21 mouse cellular contexts compared by ENCODE assay signal in genomic region chr11:3494857-3495256, GRCm38 (mm10). TPM values are rescaled to one million over a fixed set of nuclear protein-coding genes. Genes with fewer than 3 reads are reported as not detected.
DNase-seq lines count a peak whose midpoint lies in the region; ATAC-seq and TF ChIP-seq lines count a peak whose summit lies in the region.
"Had no signal": no experiment of that assay in that cellular context is flagged by ENCODE, and none has a peak within 500 bp of the region (broad histone marks: within the 10 kb centered on the region; RNA-seq: fewer than 3 reads in every experiment).

No protein-coding gene starts in this region.

- H3K9ac ChIP-seq in heart, embryonic 12.5 days = no peak overlapping the region
- no peak overlapping the region for H3K9ac ChIP-seq in liver, postnatal 0 days (replicated peaks)
- H3K9ac ChIP-seq in embryonic facial prominence, embryonic 12.5 days = no peak overlapping the region; the same call in 1 of the 2 replicates
- no peak overlapping the region for H3K9ac ChIP-seq in stomach, embryonic 15.5 days
- H3K9ac ChIP-seq: limb, embryonic 15.5 days; midbrain, embryonic 12.5 days had no signal

- no peak for TF ChIP-seq EP300 in liver, postnatal 0 days (IDR thresholded peaks at IDR 0.05; ENCODE audit: low read depth)

- no peak for DNase-seq in heart, embryonic 10.5 days (ENCODE audit: low spot score)
- peak; percentile 10 for DNase-seq in liver, postnatal 0 days
- no peak for DNase-seq in liver
- no peak for DNase-seq in right cerebral cortex, postnatal 36 days (ENCODE audit: low spot score in 2 of 2)
- DNase-seq in adrenal gland, postnatal 36 days = no peak
- DNase-seq: adrenal gland, postnatal 25 days; gastrocnemius, adult 2 months; heart, adult 18-20 months; heart, postnatal 10 days; kidney, postnatal 14 days; lung, adult 2 months; lung, postnatal 4 days; thymus, adult 2 months had no signal

- no peak overlapping the region for H3K4me3 ChIP-seq in heart, embryonic 10.5 days
- H3K4me3 ChIP-seq in heart, embryonic 12.5 days = no peak overlapping the region
- H3K4me3 ChIP-seq in liver, postnatal 0 days (ENCODE audit: low read depth, low read length) = no peak overlapping the region
- no peak overlapping the region for H3K4me3 ChIP-seq in embryonic facial prominence, embryonic 12.5 days
- H3K4me3 ChIP-seq in stomach, embryonic 15.5 days (replicated peaks) = no peak overlapping the region
- H3K4me3 ChIP-seq: gastrocnemius, adult 2 months; left cerebral cortex, adult 2 months; limb, embryonic 15.5 days; midbrain, embryonic 12.5 days had no signal

- H3K4me2 ChIP-seq in heart, embryonic 12.5 days = no peak overlapping the region
- no peak overlapping the region for H3K4me2 ChIP-seq in liver, postnatal 0 days (ENCODE audit: low read depth, low read length)
- no peak overlapping the region for H3K4me2 ChIP-seq in embryonic facial prominence, embryonic 12.5 days (replicated peaks)
- H3K4me2 ChIP-seq in stomach, embryonic 15.5 days = no peak overlapping the region
- H3K4me2 ChIP-seq: limb, embryonic 15.5 days; midbrain, embryonic 12.5 days had no signal

- peak overlapping the region; percentile 49 for H3K27ac ChIP-seq in heart, embryonic 10.5 days
- H3K27ac ChIP-seq in heart, embryonic 12.5 days (ENCODE audit: poor library complexity, severe bottlenecking) = no peak overlapping the region
- H3K27ac ChIP-seq in liver, postnatal 0 days (ENCODE audit: low read depth) = no peak overlapping the region
- H3K27ac ChIP-seq in embryonic facial prominence, embryonic 12.5 days = no peak overlapping the region
- no peak overlapping the region for H3K27ac ChIP-seq in stomach, embryonic 15.5 days
- H3K27ac ChIP-seq: gastrocnemius, adult 2 months; left cerebral cortex, adult 2 months; limb, embryonic 15.5 days; midbrain, embryonic 12.5 days had no signal

- no peak for ATAC-seq in heart, embryonic 12.5 days (ENCODE audit: insufficient number of reproducible peaks, low FRiP score)
- ATAC-seq in liver, postnatal 0 days = no peak
- peak; percentile 32; the same call in 1 of the 2 replicates for ATAC-seq in embryonic facial prominence, embryonic 12.5 days (ENCODE audit: insufficient number of reproducible peaks, insufficient read depth, low FRiP score, low TSS enrichment)
- ATAC-seq in stomach, embryonic 15.5 days (ENCODE audit: insufficient read depth, low FRiP score, low read depth) = 0 out of 2 replicates have a peak, but pooled peaks have one; percentile 17
- ATAC-seq: forebrain, embryonic 14.5 days had no signal

- H3K9me3 ChIP-seq in heart, embryonic 10.5 days = no peaks in the 10 kb centered on the region
- H3K9me3 ChIP-seq in heart, embryonic 12.5 days (replicated peaks) = no peaks in the 10 kb centered on the region
- no peaks in the 10 kb centered on the region for H3K9me3 ChIP-seq in liver, postnatal 0 days (ENCODE audit: low read length)
- no peaks in the 10 kb centered on the region for H3K9me3 ChIP-seq in embryonic facial prominence, embryonic 12.5 days
- no peaks in the 10 kb centered on the region for H3K9me3 ChIP-seq in stomach, embryonic 15.5 days
- H3K9me3 ChIP-seq: limb, embryonic 15.5 days; midbrain, embryonic 12.5 days had no signal

- H3K36me3 ChIP-seq in heart, embryonic 10.5 days = peaks cover 3% of the 10 kb centered on the region; the same call in 1 of the 2 replicates
- no peaks in the 10 kb centered on the region for H3K36me3 ChIP-seq in heart, embryonic 12.5 days
- H3K36me3 ChIP-seq in liver, postnatal 0 days (replicated peaks; ENCODE audit: insufficient read depth, low read length) = no peaks in the 10 kb centered on the region
- H3K36me3 ChIP-seq in embryonic facial prominence, embryonic 12.5 days = no peaks in the 10 kb centered on the region
- H3K36me3 ChIP-seq in stomach, embryonic 15.5 days = no peaks in the 10 kb centered on the region
- H3K36me3 ChIP-seq: limb, embryonic 15.5 days; midbrain, embryonic 12.5 days had no signal

- TF ChIP-seq CTCF in liver, postnatal 0 days (IDR thresholded peaks at IDR 0.05; ENCODE audit: low read depth) = no peak

- H3K27me3 ChIP-seq in heart, embryonic 10.5 days (ENCODE audit: insufficient read depth, poor library complexity, severe bottlenecking) = 0 out of 2 replicates have a peak, but pooled peaks cover 2% of the 10 kb centered on the region
- H3K27me3 ChIP-seq in heart, embryonic 12.5 days (replicated peaks) = no peaks in the 10 kb centered on the region
- H3K27me3 ChIP-seq in liver, postnatal 0 days (ENCODE audit: insufficient read depth, low read length) = no peaks in the 10 kb centered on the region
- H3K27me3 ChIP-seq in embryonic facial prominence, embryonic 12.5 days = no peaks in the 10 kb centered on the region
- no peaks in the 10 kb centered on the region for H3K27me3 ChIP-seq in stomach, embryonic 15.5 days (replicated peaks)
- H3K27me3 ChIP-seq: limb, embryonic 15.5 days; midbrain, embryonic 12.5 days had no signal

- WGBS in heart, embryonic 10.5 days = 76% methylated on average over 17 of the region's 17 CpGs
- 80% methylated on average over 17 of the region's 17 CpGs for WGBS in heart, embryonic 12.5 days
- 77% methylated on average over 17 of the region's 17 CpGs for WGBS in liver, postnatal 0 days (ENCODE audit: insufficient replicate concordance)
- 81% methylated on average over 17 of the region's 17 CpGs for WGBS in embryonic facial prominence, embryonic 12.5 days
- 73% methylated on average over 17 of the region's 17 CpGs for WGBS in stomach, embryonic 15.5 days

- H3K4me1 ChIP-seq in heart, embryonic 10.5 days = peaks cover 9% of the 10 kb centered on the region
- peaks cover 11% of the 10 kb centered on the region; the same call in 1 of the 2 replicates for H3K4me1 ChIP-seq in heart, embryonic 12.5 days (replicated peaks)
- peaks cover 7% of the 10 kb centered on the region; the same call in 1 of the 2 replicates for H3K4me1 ChIP-seq in liver, postnatal 0 days (ENCODE audit: insufficient read depth)
- H3K4me1 ChIP-seq in embryonic facial prominence, embryonic 12.5 days = no peaks in the 10 kb centered on the region
- H3K4me1 ChIP-seq in stomach, embryonic 15.5 days = no peaks in the 10 kb centered on the region
- H3K4me1 ChIP-seq: midbrain, embryonic 12.5 days had no signal

RNA-seq across cellular contexts. Expression of gene Pla2g3, which starts 6.8 kb away (rescaled TPM):
- polyA plus RNA-seq in heart, embryonic 10.5 days (2016; fragmentation: Nextera tagmentation; extraction: Ambion mirVana) = 0.21 and 0.70 TPM in 2 replicates
- 0.26 and 0.30 TPM in 2 replicates for polyA plus RNA-seq in heart, embryonic 12.5 days (2016; fragmentation: Nextera tagmentation; extraction: Ambion mirVana)
- polyA plus RNA-seq in liver, postnatal 0 days (2015; fragmentation: Nextera tagmentation; extraction: Ambion mirVana) = 0.07 TPM in 1 of 2 replicates, not detected in the other
- 0.36 and 0.57 TPM in 2 replicates for polyA plus RNA-seq in embryonic facial prominence, embryonic 12.5 days (2016; fragmentation: Nextera tagmentation; extraction: Ambion mirVana)
- 0.48 and 0.82 TPM in 2 replicates for polyA plus RNA-seq in stomach, embryonic 15.5 days (2015; fragmentation: Nextera tagmentation; extraction: Ambion mirVana)
- total RNA-seq in adrenal gland, postnatal 36 days (2021) = under 1 TPM in 1 of 2 experiments, not detected in 1; 0.20 TPM
- total RNA-seq: common myeloid progenitor, adult 5-6 weeks; gastrocnemius, adult 2 months had no signal

RNA-seq across cellular contexts. Expression of gene Inpp5j, which starts 9.8 kb away (rescaled TPM):
- polyA plus RNA-seq in heart, embryonic 10.5 days (2016; fragmentation: Nextera tagmentation; extraction: Ambion mirVana) = 2.8 and 9.7 TPM in 2 replicates
- 11.4 and 11.5 TPM in 2 replicates for polyA plus RNA-seq in heart, embryonic 12.5 days (2016; fragmentation: Nextera tagmentation; extraction: Ambion mirVana)
- 0.83 and 0.86 TPM in 2 replicates for polyA plus RNA-seq in liver, postnatal 0 days (2015; fragmentation: Nextera tagmentation; extraction: Ambion mirVana)
- polyA plus RNA-seq in embryonic facial prominence, embryonic 12.5 days (2016; fragmentation: Nextera tagmentation; extraction: Ambion mirVana) = 0.50 and 0.55 TPM in 2 replicates
- polyA plus RNA-seq in stomach, embryonic 15.5 days (2015; fragmentation: Nextera tagmentation; extraction: Ambion mirVana) = 2.9 and 3.4 TPM in 2 replicates
- under 1 TPM; 0.66 to 0.76 TPM for total RNA-seq in adrenal gland, postnatal 36 days (2021)
- total RNA-seq: common myeloid progenitor, adult 5-6 weeks had no signal

RNA-seq across cellular contexts. Expression of gene Selenom, which starts 19.6 kb away (rescaled TPM):
- polyA plus RNA-seq in heart, embryonic 10.5 days (2016; fragmentation: Nextera tagmentation; extraction: Ambion mirVana) = 66.3 and 87.5 TPM in 2 replicates
- polyA plus RNA-seq in heart, embryonic 12.5 days (2016; fragmentation: Nextera tagmentation; extraction: Ambion mirVana) = 125 and 129 TPM in 2 replicates
- polyA plus RNA-seq in liver, postnatal 0 days (2015; fragmentation: Nextera tagmentation; extraction: Ambion mirVana) = 9.9 and 11.7 TPM in 2 replicates
- 102 and 110 TPM in 2 replicates for polyA plus RNA-seq in embryonic facial prominence, embryonic 12.5 days (2016; fragmentation: Nextera tagmentation; extraction: Ambion mirVana)
- polyA plus RNA-seq in stomach, embryonic 15.5 days (2015; fragmentation: Nextera tagmentation; extraction: Ambion mirVana) = 125 and 131 TPM in 2 replicates
- 10 to 100 TPM; 32.7 to 34.8 TPM for total RNA-seq in adrenal gland, postnatal 36 days (2021)

RNA-seq across cellular contexts. Expression of gene Rnf185, which starts 42.7 kb away (rescaled TPM):
- 29.8 and 31.0 TPM in 2 replicates for polyA plus RNA-seq in heart, embryonic 10.5 days (2016; fragmentation: Nextera tagmentation; extraction: Ambion mirVana)
- polyA plus RNA-seq in heart, embryonic 12.5 days (2016; fragmentation: Nextera tagmentation; extraction: Ambion mirVana) = 26.3 and 26.5 TPM in 2 replicates
- 9.7 and 10.3 TPM in 2 replicates for polyA plus RNA-seq in liver, postnatal 0 days (2015; fragmentation: Nextera tagmentation; extraction: Ambion mirVana)
- 35.7 and 39.5 TPM in 2 replicates for polyA plus RNA-seq in embryonic facial prominence, embryonic 12.5 days (2016; fragmentation: Nextera tagmentation; extraction: Ambion mirVana)
- polyA plus RNA-seq in stomach, embryonic 15.5 days (2015; fragmentation: Nextera tagmentation; extraction: Ambion mirVana) = 27.6 and 30.0 TPM in 2 replicates
- 10 to 100 TPM; 30.8 to 42.9 TPM for total RNA-seq in adrenal gland, postnatal 36 days (2021)

RNA-seq across cellular contexts. Expression of gene Smtn, which starts 45.6 kb away (rescaled TPM):
- polyA plus RNA-seq in heart, embryonic 10.5 days (2016; fragmentation: Nextera tagmentation; extraction: Ambion mirVana) = 69.5 and 91.2 TPM in 2 replicates
- polyA plus RNA-seq in heart, embryonic 12.5 days (2016; fragmentation: Nextera tagmentation; extraction: Ambion mirVana) = 94.7 and 95.3 TPM in 2 replicates
- polyA plus RNA-seq in liver, postnatal 0 days (2015; fragmentation: Nextera tagmentation; extraction: Ambion mirVana) = 8.4 and 8.9 TPM in 2 replicates
- polyA plus RNA-seq in embryonic facial prominence, embryonic 12.5 days (2016; fragmentation: Nextera tagmentation; extraction: Ambion mirVana) = 51.0 and 55.7 TPM in 2 replicates
- 97.9 and 105 TPM in 2 replicates for polyA plus RNA-seq in stomach, embryonic 15.5 days (2015; fragmentation: Nextera tagmentation; extraction: Ambion mirVana)
- 10 to 100 TPM; 44.9 to 71.7 TPM for total RNA-seq in adrenal gland, postnatal 36 days (2021)

Comparison
In these comparisons a context has a peak if more than half of its experiments do, and no peak if none do; other contexts are left out.
1. ATAC-seq: peak in embryonic facial prominence, embryonic 12.5 days (single experiment) and stomach, embryonic 15.5 days (single experiment); none in heart, embryonic 12.5 days (single experiment) and liver, postnatal 0 days (single experiment).